Mouse (Mus musculus): Measurements from ENCODE around the gene Lcn3. TPM values are rescaled to one million over a fixed set of nuclear protein-coding genes. Genes with fewer than 3 reads are reported as not detected.

The Lcn3 gene
- not detected in 2 replicates for polyA plus RNA-seq (2012; rRNA removed)

DNA sequence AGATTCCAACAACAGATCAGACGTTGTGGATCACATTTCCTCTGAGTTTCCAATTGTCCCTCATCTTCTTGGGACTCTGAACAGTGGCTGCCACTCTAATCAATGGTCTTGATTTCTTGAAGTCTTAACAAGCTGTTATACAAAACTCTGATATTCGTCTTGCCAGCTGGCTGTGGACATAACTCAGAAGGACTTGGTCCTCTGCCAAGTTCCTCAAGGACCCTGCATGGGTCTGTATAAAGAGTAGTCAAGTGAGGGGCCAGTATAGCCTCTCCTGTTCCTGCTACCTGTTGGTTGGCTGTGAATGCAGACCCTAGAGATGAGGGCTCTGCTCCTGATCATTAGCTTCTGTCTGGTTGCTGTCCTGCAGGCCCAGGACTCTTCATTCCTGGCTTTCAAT, at the start of gene Lcn3:
TSS of gene Lcn3 (plus strand) at position 301 of the 400 bp plus-strand sequence.

DNA sequence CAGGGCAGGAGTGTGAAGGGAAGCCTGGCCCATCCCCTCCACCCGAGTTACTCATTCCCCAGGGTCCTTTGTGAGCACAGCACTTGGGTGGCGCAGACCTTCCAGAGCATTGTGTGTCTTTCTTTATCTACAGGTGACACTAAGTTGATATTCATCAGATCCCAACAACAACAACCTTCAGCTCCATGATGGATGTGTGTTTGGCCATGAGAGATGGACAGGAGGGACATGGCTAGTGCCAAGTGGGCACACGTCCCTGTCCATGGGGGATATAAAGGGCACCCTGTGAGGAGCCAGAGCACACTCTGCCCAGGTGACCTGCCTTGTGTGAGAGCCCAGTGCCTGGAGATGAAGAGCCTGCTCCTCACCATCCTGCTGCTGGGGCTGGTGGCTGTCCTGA, 28.7 kb upstream of the Lcn3 start, which contains the start of gene Obp2b:
TSS of gene Obp2b (plus strand) at position 301 of the 400 bp plus-strand sequence.

DNA sequence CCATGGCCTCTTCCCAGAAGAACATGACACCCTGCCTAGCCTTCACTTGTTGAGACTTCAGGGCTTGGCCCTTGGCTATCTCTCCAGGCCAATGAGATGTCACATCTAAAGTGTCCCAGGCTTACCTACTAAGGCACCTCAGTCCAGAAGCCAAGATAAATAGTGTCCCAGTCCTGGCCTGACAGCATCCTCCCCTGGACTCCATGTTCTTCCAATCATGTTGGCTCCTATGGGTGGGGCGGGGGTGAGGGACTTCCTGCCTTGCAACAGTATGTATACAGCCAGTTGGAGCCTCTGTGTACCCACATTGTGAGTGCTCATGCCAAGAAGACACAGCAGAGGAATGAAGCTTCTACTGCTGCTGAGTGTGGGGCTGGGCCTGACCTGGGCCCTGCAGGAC, 11.3 kb downstream of the Lcn3 start, which contains the start of gene Lcn11:
TSS of gene Lcn11 (plus strand) at position 301 of the 400 bp plus-strand sequence.

DNA sequence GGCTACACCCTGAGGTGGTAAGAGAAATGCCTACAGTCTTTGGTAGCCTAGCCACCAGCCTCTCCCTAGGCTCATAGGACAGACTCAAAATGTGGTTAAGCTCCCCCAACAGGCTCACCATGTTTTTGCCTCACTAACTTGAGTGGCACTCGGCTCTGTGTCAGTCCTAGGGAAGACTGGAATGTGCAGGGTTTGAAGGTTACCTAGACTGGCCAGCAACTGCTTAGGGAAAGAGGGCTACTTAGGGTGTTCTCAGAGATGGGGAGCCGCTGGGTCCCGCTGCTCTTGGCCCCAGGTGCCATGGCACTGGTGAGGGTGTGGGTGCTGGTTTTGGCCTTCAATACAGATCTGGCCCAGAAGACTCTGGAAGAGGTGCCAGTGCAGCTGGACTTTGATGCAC, 16.6 kb downstream of the Lcn3 start, which contains the start of gene Gm13539:
TSS of gene Gm13539 (plus strand) at position 301 of the 400 bp plus-strand sequence.

DNA sequence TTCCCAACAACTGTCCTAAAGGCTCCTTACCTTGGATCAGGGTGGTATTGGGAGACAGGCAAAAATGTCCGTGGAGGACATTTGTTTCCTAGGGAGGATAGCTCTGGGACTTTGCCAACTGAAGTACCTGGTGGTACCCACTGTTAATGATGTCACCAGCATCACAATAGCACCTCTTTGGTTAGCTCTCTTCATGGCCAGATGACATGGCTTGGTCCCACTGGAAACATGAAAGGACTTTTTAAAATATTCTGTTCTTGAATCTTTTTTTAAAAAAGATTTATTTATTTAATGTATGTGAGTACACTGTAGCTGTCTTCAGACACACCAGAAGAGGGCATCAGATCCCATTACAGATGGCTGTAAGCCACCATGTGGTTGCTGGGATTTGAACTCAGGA, 50.4 kb downstream of the Lcn3 start, which contains the start of gene Glt6d1:
TSS of gene Glt6d1 (minus strand) at position 101 of the 400 bp plus-strand sequence.

Other genes starting within 250 kb of the Lcn3 start
- 5.9 and 6.6 TPM in 2 replicates for gene Traf2, start 218.6 kb upstream of the Lcn3 start, polyA plus RNA-seq (2012; rRNA removed)
- 102 and 106 TPM in 2 replicates for gene Edf1, start 207.7 kb upstream of the Lcn3 start, polyA plus RNA-seq (2012; rRNA removed)
- gene Mamdc4, start 190.7 kb upstream of the Lcn3 start, polyA plus RNA-seq (2012; rRNA removed), result 0.99 and 2.5 TPM in 2 replicates
- 33.1 and 38.3 TPM in 2 replicates for gene Phpt1, start 190.3 kb upstream of the Lcn3 start, polyA plus RNA-seq (2012; rRNA removed)
- 0.05 and 0.13 TPM in 2 replicates for gene Ajm1, start 183.8 kb upstream of the Lcn3 start, polyA plus RNA-seq (2012; rRNA removed)
- 17.2 and 22.1 TPM in 2 replicates for gene Rabl6, start 157.0 kb upstream of the Lcn3 start, polyA plus RNA-seq (2012; rRNA removed)
- not detected in 2 replicates for gene Ccdc183, start 147.9 kb upstream of the Lcn3 start, polyA plus RNA-seq (2012; rRNA removed)
- gene Tmem141, start 143.6 kb upstream of the Lcn3 start, polyA plus RNA-seq (2012; rRNA removed), result 23.0 and 24.3 TPM in 2 replicates
- gene Fcna, start 137.5 kb upstream of the Lcn3 start, polyA plus RNA-seq (2012; rRNA removed), result 84.3 and 88.2 TPM in 2 replicates
- gene Lcn8, start 112.4 kb upstream of the Lcn3 start, polyA plus RNA-seq (2012; rRNA removed), result not detected in 2 replicates
- not detected in 2 replicates for gene Lcn5, start 107.6 kb upstream of the Lcn3 start, polyA plus RNA-seq (2012; rRNA removed)
- gene Lcn6, start 88.8 kb upstream of the Lcn3 start, polyA plus RNA-seq (2012; rRNA removed), result not detected in 2 replicates
- gene Lcn10, start 82.8 kb upstream of the Lcn3 start, polyA plus RNA-seq (2012; rRNA removed), result not detected in 2 replicates
- gene Obp2a, start 65.5 kb upstream of the Lcn3 start, polyA plus RNA-seq (2012; rRNA removed), result not detected in 2 replicates
- gene Bmyc, start 58.8 kb upstream of the Lcn3 start, polyA plus RNA-seq (2012; rRNA removed), result 4.9 and 5.3 TPM in 2 replicates
- not detected in 2 replicates for gene Obp2b, start 28.6 kb upstream of the Lcn3 start, polyA plus RNA-seq (2012; rRNA removed)
- not detected in 2 replicates for gene Lcn11, start 11.4 kb downstream of the Lcn3 start, polyA plus RNA-seq (2012; rRNA removed)
- gene Gm13539, start 16.7 kb downstream of the Lcn3 start, polyA plus RNA-seq (2012; rRNA removed), result not detected in 2 replicates
- not detected in 2 replicates for gene Glt6d1, start 50.3 kb downstream of the Lcn3 start, polyA plus RNA-seq (2012; rRNA removed)
- gene Lcn9, start 57.6 kb downstream of the Lcn3 start, polyA plus RNA-seq (2012; rRNA removed), result not detected in 2 replicates
- not detected in 2 replicates for gene Sohlh1, start 81.7 kb downstream of the Lcn3 start, polyA plus RNA-seq (2012; rRNA removed)
- gene Kcnt1, start 98.2 kb downstream of the Lcn3 start, polyA plus RNA-seq (2012; rRNA removed), result 0.17 and 0.23 TPM in 2 replicates
- 1.7 and 2.0 TPM in 2 replicates for gene Camsap1, start 217.7 kb downstream of the Lcn3 start, polyA plus RNA-seq (2012; rRNA removed)